Mouse (Mus musculus): ENCODE results near the gene S100pbp.
"Not testable (repeated sequence)": the region's sequence is repeated elsewhere in the genome, so short reads cannot be mapped to it uniquely, and the experiment has no call there.

S100pbp gene

DNA sequence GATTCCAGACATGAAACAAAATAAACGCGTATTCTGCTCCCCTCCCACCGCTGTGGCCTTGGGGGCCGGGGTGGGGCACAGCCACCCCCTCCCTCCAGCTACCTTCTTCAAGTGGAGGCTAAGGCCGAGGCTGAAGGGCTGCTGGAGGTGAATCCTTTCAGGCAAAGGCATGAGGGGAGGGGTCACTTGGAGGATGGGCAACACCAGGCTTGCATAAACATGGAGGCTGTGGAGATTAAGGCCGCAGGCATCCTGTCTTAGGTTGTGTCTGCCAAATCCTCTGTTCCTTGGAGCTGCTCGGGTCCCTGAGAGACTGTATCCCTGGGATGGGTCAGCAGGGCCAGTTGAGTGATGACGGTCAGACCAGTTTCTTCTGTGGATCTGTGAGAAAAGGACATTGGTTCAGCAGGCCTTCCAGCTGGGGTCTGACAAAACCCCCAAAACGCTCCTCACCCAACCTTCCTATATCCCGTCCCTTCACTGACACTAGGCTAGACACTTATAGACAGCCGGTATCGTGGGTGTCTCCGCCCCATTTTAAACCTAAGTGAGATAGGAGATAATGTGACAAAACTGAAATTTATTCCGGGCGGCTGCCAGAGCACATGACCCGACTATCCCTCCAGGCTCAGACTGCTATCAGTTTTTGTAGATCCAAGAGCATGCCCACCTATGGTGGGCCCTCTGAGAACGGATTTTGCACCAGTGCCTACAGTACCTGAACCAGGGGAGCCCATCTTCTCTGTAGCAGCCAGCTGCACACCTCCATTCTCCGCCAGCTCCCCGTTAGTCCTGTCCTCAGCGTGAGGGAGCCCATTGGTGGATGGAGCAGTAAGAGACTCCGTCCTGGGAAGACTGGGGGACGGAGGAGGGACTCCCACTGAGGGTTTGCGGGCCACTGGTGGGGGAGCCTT is 31.8 kb upstream of the S100pbp start:
- intact Hi-C loops (cut with DNase I): no loop called here

- intact Hi-C loops (cut with DNase I): no loop called here
Measured at GRCm38 (mm10) chr4:129220376-129221089, 31.0 kb upstream of the S100pbp start.

- intact Hi-C loops (cut with DNase I): no loop called here
Measured at GRCm38 (mm10) chr4:129219198-129219597, 29.7 kb upstream of the S100pbp start.

DNA sequence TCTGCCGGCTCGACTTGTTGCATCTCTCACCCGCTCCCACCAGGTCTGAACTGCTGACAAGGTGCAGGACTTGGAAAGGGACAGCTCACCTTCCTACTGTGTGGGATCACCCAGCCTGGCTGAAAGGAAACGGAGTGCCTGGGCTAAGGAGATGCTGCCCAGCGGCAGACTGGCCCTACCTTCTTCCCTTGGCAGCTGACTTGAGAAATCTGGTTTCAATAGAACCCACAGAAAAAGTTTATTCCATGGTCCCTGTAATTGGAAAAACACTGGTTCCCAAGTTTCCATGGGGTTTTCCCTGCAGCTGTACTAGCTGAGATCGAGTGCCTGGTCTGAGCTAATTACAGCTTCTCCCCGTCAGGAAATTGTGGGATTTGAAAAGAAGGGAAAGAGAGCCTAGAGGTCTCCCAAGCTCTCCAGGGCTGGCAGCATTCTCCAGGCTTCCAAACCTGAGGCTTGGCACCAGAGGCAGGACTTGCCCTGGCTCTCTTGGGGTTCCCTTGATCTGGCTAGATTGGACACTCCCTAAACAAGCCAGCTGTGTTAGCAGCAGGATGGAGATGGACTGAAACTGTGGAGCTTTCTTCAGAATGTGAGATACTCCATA is 29.1 kb upstream of the S100pbp start:
- intact Hi-C loops (cut with DNase I): no loop called here

GRCm38 (mm10) chr4:129212486-129212885 is 23.0 kb upstream of the S100pbp start:
- intact Hi-C loops (cut with DNase I): not testable (repeated sequence)

- intact Hi-C loops (cut with DNase I): loop anchor here (2.0 kb wide), 1 partner anchor 63 kb away; no protein-coding TSS in a partner anchor
Measured at GRCm38 (mm10) chr4:129211461-129211860, 21.9 kb upstream of the S100pbp start.

GRCm38 (mm10) chr4:129209504-129209903 is 20.0 kb upstream of the S100pbp start:
- intact Hi-C loops (cut with DNase I): no loop called here

GRCm38 (mm10) chr4:129206792-129207191 is 17.3 kb upstream of the S100pbp start:
- intact Hi-C loops (cut with DNase I): no loop called here

GRCm38 (mm10) chr4:129204655-129205054 is 15.1 kb upstream of the S100pbp start:
- intact Hi-C loops (cut with DNase I): no loop called here

- intact Hi-C loops (cut with DNase I): no loop called here
Measured at GRCm38 (mm10) chr4:129197514-129197913, 8.0 kb upstream of the S100pbp start.

DNA sequence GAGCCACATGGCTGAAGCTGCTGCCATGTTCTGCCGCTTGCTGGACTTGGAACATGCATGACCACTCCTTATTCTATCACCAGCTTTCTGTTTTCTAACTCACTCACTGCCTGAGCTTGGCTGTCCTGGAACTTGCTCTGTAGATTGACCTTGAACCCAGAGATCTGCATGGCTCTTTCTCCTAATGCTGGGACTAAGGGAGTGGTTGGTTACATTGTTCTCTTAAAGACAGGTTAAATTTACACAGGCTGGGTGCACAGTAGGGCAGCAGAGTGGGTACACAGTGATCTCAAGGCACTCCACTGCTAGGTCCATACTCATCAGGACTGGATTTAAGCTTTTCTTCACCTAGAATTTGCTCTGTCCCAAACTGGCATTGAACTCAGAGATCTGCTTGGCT is 4.8 kb upstream of the S100pbp start:
- intact Hi-C loops (cut with DNase I): no loop called here

DNA sequence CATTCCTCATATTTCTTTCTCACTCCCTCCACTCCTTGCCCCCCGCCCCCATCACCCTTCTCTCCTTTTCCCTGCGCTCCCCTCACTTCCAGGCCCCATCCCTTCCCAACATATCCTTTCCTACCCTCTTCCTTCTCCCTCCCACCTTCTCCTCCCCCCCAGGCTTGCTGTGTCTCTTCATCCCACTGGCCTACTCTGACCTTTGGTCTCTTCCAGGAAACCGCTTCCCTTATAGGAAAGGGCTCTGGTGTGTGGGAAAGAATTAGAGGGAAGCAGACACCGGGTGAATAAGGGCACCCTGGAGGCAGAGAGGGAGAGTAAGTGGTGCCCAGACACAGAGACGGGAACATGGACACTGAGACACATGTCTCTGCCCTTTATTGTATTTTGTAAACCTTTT is 2.2 kb upstream of the S100pbp start:
- intact Hi-C loops (cut with DNase I): no loop called here

GRCm38 (mm10) chr4:129190538-129190937 is 1.0 kb upstream of the S100pbp start:
- intact Hi-C loops (cut with DNase I): no loop called here

DNA sequence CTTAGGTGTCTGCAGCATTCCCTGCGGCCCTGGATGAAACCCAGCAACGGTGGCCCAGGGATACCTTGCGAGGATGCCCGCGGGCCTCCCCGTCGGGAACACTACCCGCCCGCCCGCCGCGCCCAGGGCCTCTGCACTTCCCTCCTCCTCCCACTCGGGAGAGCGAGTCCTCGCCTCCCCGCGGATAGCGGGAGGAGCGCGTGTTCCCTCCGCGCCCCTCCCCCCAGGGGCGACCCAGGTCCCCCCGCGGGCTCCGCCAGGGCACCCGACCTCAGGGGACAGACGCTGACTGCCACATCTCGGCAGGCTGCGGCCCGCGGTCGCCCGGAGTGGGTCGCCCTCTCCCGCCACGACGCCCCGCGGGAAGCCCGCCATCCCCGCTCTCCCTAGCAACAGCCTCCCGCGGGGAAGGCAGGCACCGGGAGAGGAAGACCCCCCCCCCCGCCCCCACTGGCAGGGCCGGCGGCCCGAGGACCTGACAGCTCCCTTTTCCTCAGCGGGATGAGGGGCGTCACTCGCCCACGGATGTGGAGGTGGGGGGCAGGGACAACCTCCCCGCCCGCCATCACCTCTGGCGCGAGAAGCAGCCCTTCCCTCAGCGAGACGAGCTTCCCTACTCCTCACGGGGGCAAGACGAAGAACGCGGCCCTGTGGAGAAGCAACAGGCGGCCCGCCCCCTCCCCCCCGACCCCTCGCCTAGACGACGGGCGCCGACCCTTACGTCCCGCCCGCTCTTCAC is 555 bp downstream of the S100pbp start:
- intact Hi-C loops (cut with DNase I): loop anchor here (10.0 kb wide), 1 partner anchor 214 kb away; no protein-coding TSS in a partner anchor

DNA sequence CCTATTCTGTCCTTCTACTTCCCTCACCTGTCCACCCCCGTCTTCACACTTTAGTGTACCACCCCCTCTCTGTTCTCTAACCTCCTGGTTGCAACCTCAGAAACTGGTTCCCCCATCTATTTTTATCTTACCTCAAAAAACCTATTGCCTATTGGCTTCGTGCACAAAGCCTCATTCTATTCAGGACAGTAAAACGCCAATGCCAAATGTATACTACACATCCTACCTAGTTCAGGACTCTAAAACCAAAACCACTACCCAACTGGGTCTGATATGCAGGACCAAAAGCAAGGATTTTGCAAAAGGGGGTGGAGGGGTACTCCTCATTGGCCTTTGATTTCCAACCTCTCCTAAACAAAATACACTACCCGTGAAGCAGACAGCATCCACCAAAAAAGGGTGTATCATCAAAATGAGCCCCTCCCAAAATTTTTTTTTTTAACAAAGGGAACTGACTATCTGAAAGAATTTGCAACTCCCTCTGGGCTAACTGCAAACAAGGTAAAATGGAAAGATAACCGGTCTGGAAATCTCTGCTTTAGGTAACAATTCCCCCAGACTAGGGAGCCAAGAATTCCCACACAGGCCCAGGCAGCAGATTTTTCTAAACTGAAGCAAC is 1.4 kb downstream of the S100pbp start:
- intact Hi-C loops (cut with DNase I): loop anchor here (10.0 kb wide), 1 partner anchor 213 kb away; no protein-coding TSS in a partner anchor

- intact Hi-C loops (cut with DNase I): loop anchor here (5.0 kb wide), 1 partner anchor 42 kb away; the partner anchor contains the start of gene Fndc5
Measured at GRCm38 (mm10) chr4:129179560-129179959, 10.0 kb downstream of the S100pbp start.

DNA sequence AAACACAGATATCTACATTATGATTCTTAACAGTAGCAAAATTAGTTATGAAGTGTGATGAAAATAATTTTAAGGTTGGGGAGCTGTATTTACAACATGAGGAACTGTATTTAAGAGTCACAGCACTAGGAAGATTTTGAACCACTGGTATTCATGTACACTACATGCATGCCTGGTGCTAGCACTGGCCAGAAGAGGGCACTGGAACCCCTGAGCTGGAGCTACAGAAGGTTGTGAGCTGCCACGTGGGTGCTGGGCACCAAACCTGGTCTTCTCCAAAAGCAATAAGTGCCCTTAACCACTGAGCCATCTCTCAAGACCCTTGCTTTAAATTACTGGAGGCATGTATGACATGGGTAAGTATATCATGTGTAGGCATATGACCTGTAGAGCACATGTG is 17.0 kb downstream of the S100pbp start:
- intact Hi-C loops (cut with DNase I): no loop called here

DNA sequence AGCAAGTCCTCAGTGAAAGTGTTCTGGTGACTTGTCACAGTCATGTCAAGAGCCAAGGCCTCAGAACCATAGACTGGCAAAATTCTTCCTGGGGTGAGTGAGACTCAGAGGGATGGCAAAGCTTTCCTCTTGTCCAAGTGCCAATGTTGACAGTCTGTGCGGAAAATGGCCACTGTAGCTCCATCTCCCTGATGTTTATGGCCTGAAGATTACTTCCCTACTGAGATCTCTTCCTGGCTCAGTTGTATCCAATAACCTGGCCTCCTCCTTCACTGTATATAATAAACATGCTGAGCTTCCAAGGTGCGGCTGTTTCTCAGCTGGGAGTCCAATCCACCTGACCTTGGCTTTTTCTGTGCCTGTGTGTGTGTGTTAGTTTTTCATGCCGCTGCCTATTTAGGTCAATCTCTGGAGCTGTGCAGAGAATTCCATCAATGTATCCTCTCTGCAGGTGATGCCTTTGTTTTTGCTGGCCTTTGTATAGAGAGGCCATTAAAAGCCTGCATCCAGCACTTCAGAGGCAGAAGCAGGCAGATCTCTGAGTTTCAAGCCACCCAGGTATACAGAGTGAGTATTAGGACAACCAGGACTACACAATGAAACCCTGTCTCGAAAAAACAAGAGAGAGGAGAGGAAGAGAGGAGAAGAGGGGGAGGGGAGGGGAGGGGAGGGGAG is 27.8 kb downstream of the S100pbp start:
- intact Hi-C loops (cut with DNase I): no loop called here

DNA sequence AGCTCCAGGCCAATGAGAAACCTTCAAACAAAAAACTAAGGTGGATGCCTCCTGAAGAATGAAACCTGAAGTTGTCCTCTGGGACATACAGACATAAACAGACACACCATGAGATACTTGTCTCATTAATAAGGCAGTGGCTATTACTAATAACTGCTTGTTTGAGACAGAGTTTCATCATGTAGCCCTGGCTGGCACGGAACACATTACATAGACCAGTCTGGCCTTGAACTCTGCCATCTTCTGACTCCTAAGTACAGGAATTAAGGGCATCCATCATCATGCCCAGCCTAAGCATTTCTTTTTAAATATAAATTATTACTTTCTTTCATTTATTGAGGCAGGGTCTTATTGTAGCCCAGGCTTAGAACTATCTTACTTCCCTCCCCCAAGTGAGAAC is 28.5 kb downstream of the S100pbp start:
- intact Hi-C loops (cut with DNase I): no loop called here

DNA sequence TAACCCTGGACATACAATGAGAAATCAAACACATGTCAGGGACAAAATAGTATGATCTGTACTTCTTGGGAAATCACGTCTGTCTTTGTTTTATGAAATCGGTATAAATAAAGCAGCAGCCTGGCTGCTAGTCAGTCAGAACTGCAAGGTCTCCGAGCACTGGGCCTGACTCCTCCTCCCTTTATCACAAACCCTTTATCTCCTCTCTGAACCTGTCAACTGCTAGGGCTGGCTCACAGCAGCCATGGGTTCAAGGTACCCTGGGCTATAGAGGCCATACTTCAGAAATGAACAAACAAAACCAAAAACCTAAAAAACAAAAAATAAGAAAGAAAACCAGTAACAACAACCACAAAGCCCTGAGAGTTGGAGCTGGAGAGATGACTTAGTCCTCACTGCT is 31.0 kb downstream of the S100pbp start:
- intact Hi-C loops (cut with DNase I): no loop called here

Data from adrenal gland (tissue).